29 mouse cellular contexts compared by ENCODE assay signal in genomic region chr13:50453426-50453825, GRCm38 (mm10). TPM values are rescaled to one million over a fixed set of nuclear protein-coding genes. Genes with fewer than 3 reads are reported as not detected.
"Had no signal": no experiment of that assay in that cellular context is flagged by ENCODE, and none has a peak within 500 bp of the region (broad histone marks: within the 10 kb centered on the region; RNA-seq: fewer than 3 reads in every experiment).

No protein-coding gene starts in this region.

- H3K9ac ChIP-seq: limb, embryonic 13.5 days; liver, embryonic 12.5 days; liver, embryonic 15.5 days; lung, embryonic 15.5 days; neural tube, embryonic 13.5 days; stomach, embryonic 15.5 days had no signal

- H3K36me3 ChIP-seq: limb, embryonic 10.5 days; limb, embryonic 13.5 days; liver, embryonic 12.5 days; liver, embryonic 15.5 days; lung, embryonic 15.5 days; neural tube, embryonic 13.5 days; stomach, embryonic 15.5 days had no signal

- H3K4me1 ChIP-seq: limb, embryonic 10.5 days; limb, embryonic 13.5 days; liver, embryonic 12.5 days; liver, embryonic 15.5 days; lung, embryonic 15.5 days; megakaryocyte, embryonic 14.5 days; neural tube, embryonic 13.5 days; stomach, embryonic 15.5 days had no signal

- ATAC-seq: liver, embryonic 12.5 days had no signal

- DNase-seq: kidney, adult 2 months; kidney, postnatal 25 days; layer of hippocampus, adult 9-11 months; liver; lung, adult 18-20 months; lung, postnatal 10 days; lung, postnatal 36 days; midbrain, embryonic 14.5 days; right cerebral cortex, adult 18-20 months; right cerebral cortex, postnatal 14 days; spleen, adult 18-20 months; thymus, postnatal 25 days had no signal

- H3K4me3 ChIP-seq: layer of hippocampus, adult 2 months; limb, embryonic 10.5 days; limb, embryonic 13.5 days; liver, embryonic 12.5 days; liver, embryonic 15.5 days; lung, embryonic 15.5 days; megakaryocyte, embryonic 14.5 days; neural tube, embryonic 13.5 days; stomach, embryonic 15.5 days had no signal

- H3K27me3 ChIP-seq: limb, embryonic 13.5 days; liver, embryonic 12.5 days; liver, embryonic 15.5 days; lung, embryonic 15.5 days; megakaryocyte, embryonic 14.5 days; neural tube, embryonic 13.5 days; stomach, embryonic 15.5 days had no signal

- H3K9me3 ChIP-seq: limb, embryonic 10.5 days; limb, embryonic 13.5 days; liver, embryonic 12.5 days; liver, embryonic 15.5 days; lung, embryonic 15.5 days; stomach, embryonic 15.5 days had no signal

- H3K4me2 ChIP-seq: limb, embryonic 13.5 days; liver, embryonic 12.5 days; liver, embryonic 15.5 days; lung, embryonic 15.5 days; midbrain, embryonic 11.5 days; neural tube, embryonic 13.5 days; stomach, embryonic 15.5 days had no signal

- H3K27ac ChIP-seq: kidney, postnatal 0 days; layer of hippocampus, adult 2 months; limb, embryonic 10.5 days; limb, embryonic 13.5 days; liver, embryonic 12.5 days; liver, embryonic 15.5 days; lung, embryonic 15.5 days; neural tube, embryonic 13.5 days; stomach, embryonic 15.5 days had no signal

RNA-seq across cellular contexts. Expression of gene Gm47429, which starts 9.7 kb away (rescaled TPM):
- total RNA-seq: layer of hippocampus, adult 2 months; layer of hippocampus, postnatal 25 days; left cerebral cortex, adult 18-20 months; left cerebral cortex, postnatal 25 days had no signal
- polyA plus RNA-seq: kidney, adult 2 months; kidney, embryonic 14.5 days; kidney, postnatal 0 days; large intestine, adult 2 months; limb, embryonic 10.5 days; limb, embryonic 13.5 days; liver, embryonic 12.5 days; liver, embryonic 15.5 days; lung, embryonic 15.5 days; midbrain, embryonic 11.5 days; midbrain, embryonic 14.5 days; neural tube, embryonic 13.5 days; stomach, embryonic 15.5 days; thymus, postnatal 0 days had no signal

RNA-seq across cellular contexts. Expression of gene Nutm2, which starts 13.7 kb away (rescaled TPM):
- total RNA-seq: layer of hippocampus, adult 2 months; layer of hippocampus, postnatal 25 days; left cerebral cortex, adult 18-20 months; left cerebral cortex, postnatal 25 days had no signal
- polyA plus RNA-seq: kidney, adult 2 months; kidney, embryonic 14.5 days; kidney, postnatal 0 days; large intestine, adult 2 months; limb, embryonic 10.5 days; limb, embryonic 13.5 days; liver, embryonic 12.5 days; liver, embryonic 15.5 days; lung, embryonic 15.5 days; midbrain, embryonic 11.5 days; midbrain, embryonic 14.5 days; neural tube, embryonic 13.5 days; stomach, embryonic 15.5 days; thymus, postnatal 0 days had no signal
